Mouse (Mus musculus) liver, embryonic 14.5 days (tissue): ENCODE measurements around the gene Pigf. TPM values are rescaled to one million over a fixed set of nuclear protein-coding genes. Genes with fewer than 3 reads are reported as not detected.

Experiments
- ATAC-seq: fragments of 200-750 bp; cut with Nextera tagmentation; 2 replicates; pipeline ENCODE4 v1.8.0; 2017; ENCODE audit warnings: moderate number of reproducible peaks, mild to moderate bottlenecking, moderate library complexity; ENCODE audit not compliant: insufficient read depth
- DNase-seq, 3 experiments: peaks; one replicate each; pipeline ENCODE4 v3.0.0-alpha.2; 2012 to 2013; ENCODE audit warnings: low read depth in 3 of 3, low spot score in 3 of 3
- H3K27ac ChIP-seq: fragments of 300-500 bp; sonication (generic); 2 replicates; pipeline ENCODE4 v1.5.1; 2014; ENCODE audit warnings: moderate library complexity, mild to moderate bottlenecking, control low read depth, inconsistent platforms
- H3K27me3 ChIP-seq: fragments of 300-500 bp; sonication (generic); 2 replicates; pipeline ENCODE4 v1.6.1; 2014; ENCODE audit warnings: mild to moderate bottlenecking, low read length, moderate library complexity; ENCODE audit not compliant: control insufficient read depth, insufficient read depth
- H3K36me3 ChIP-seq: fragments of 300-500 bp; sonication (generic); replicated peaks from 2 replicates; pipeline ENCODE4 v1.6.1; 2014; ENCODE audit warnings: low read depth; ENCODE audit not compliant: control insufficient read depth, insufficient read depth
- H3K4me1 ChIP-seq, 2 experiments: fragments of 200-500 bp in 1 of 2; fragments of 300-500 bp in 1 of 2; sonication (generic) in 1 of 2; replicated peaks; 2 replicates each; pipeline ENCODE4 v1.6.1; 2012 to 2014; ENCODE audit warnings: antibody characterized with exemption in 1 of 2, inconsistent platforms in 1 of 2, low read length in 1 of 2; ENCODE audit not compliant: control insufficient read depth in 2 of 2, insufficient read depth in 2 of 2
- H3K4me2 ChIP-seq: fragments of 300-500 bp; sonication (generic); 2 replicates; pipeline ENCODE4 v1.6.1; 2014; ENCODE audit warnings: low read depth, mild to moderate bottlenecking, control low read depth, moderate library complexity
- H3K4me3 ChIP-seq, 2 experiments: fragments of 200-500 bp in 1 of 2; fragments of 300-500 bp in 1 of 2; sonication (generic) in 1 of 2; 2 replicates each; pipeline ENCODE4 v1.5.1; 2012 to 2014; ENCODE audit warnings: low read depth in 2 of 2, low read length in 2 of 2, mild to moderate bottlenecking in 2 of 2, control low read depth in 1 of 2, inconsistent platforms in 1 of 2, moderate library complexity in 1 of 2; ENCODE audit not compliant: insufficient read depth in 1 of 2
- H3K9ac ChIP-seq: fragments of 300-500 bp; sonication (generic); replicated peaks from 2 replicates; pipeline ENCODE4 v1.6.1; 2014; ENCODE audit warnings: mild to moderate bottlenecking, control low read depth, moderate library complexity
- H3K9me3 ChIP-seq: fragments of 300-500 bp; sonication (generic); 2 replicates; pipeline ENCODE4 v1.6.1; 2016; ENCODE audit warnings: low read length, mixed read lengths; ENCODE audit not compliant: control insufficient read depth
- CTCF ChIP-seq: IDR thresholded peaks from 2 replicates; pipeline ENCODE4 v1.5.1; 2016; ENCODE audit warnings: antibody characterized with exemption, low read depth, control low read depth
- EP300 ChIP-seq: IDR thresholded peaks from 2 replicates; pipeline ENCODE4 v1.6.1; 2016; ENCODE audit warnings: antibody characterized with exemption, low read depth
- WGBS: fragments of 180-500 bp; shearing (Covaris S2); extraction: QIAGEN DNeasy Blood & Tissue Kit; methylation state at CpG from one replicate; pipeline ENCODE4 v1.1.7; 2014; ENCODE audit not compliant: insufficient replicate concordance; 5-methylcytosine and 5-hydroxymethylcytosine counted together
- polyA plus RNA-seq, 2 experiments: library from polyadenylated mRNA; depleted of rRNA in 1 of 2; stranded (reverse) in 1 of 2; unstranded in 1 of 2; fragments of >200 nt; fragmentation: Nextera tagmentation in 1 of 2; extraction: Ambion mirVana in 1 of 2; gene quantifications; 2 replicates each; pipeline versions ENCODE4 v1.2.1 to v1.2.3; 2012 to 2014

Pigf gene
- polyA plus RNA-seq, 2 experiments: 8.7 to 14.6 TPM

DNA sequence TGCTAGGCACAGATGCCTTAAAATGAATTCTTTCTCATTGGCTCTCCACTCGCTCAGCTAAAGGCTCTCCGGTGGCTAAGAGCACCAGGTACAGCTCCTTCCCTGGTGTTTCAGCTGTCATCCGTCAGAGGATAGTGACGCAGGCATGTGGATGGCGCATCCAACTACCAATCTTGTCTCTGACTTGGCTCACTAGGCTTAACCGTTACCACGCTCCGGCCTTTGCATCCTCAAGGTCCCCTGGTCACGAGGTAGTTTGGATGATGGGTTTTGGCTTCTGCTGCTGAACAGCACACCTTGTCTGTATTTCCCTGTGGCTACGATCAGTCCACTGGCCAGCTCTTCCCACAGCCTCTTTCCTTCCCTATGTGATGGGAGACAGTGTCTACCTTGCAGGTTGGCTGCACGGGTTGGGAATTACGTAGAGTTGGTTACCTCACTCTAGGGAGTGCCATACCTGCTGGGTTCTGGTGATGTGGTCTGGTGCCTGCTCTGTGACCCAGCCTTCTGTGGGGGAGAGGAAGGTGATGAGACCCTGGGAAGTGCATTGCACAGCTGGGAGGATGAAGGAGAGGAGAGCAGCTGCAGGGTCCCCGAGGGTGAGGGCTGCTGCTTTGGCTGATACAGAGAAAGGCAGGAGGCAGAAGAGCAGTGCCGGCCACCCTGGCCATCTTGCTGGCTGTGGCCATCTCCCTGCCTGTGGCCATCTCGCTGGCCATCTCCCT lies 55.0 kb downstream of the Pigf start:
- Histone ChIP-seq H3K36me3 (no peaks in the 10 kb centered on the region), H3K4me3 (no peak overlapping the region), H3K27ac (no peak overlapping the region), H3K9ac (no peak overlapping the region), H3K27me3 (no peaks in the 10 kb centered on the region), H3K4me1 (peaks cover 0 to 6% of the 10 kb centered on the region in 2 experiments; a peak in 1 of 4 replicates), H3K4me2 (no peak overlapping the region), H3K9me3 (no peaks in the 10 kb centered on the region)
- no peak for ATAC-seq
- 69% methylated on average over 15 of the region's 15 CpGs for WGBS
- TF ChIP-seq EP300 (no peak), CTCF (no peak)
- no peak for DNase-seq

DNA sequence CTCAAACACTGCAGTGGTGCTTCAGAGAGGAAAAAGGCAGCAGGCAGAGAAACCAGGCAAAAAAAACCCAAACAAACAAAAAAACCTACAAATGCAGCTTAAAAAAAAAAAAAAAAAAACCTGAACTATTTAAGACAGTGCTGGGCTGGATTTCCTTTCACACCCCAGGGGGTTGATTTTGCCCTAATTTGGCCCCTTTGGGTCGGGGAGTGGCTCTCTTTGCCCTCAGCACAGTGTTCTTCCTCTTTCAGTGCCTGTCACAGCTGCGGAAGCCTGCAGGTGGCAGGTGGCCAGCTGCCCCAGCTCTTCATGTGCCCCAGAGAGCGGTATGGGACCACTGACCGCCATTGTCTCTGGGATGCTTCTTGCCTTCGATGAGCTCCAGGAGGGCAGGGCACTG lies 55.6 kb downstream of the Pigf start:
- peaks cover 5% of the 10 kb centered on the region; the same call in 1 of the 2 replicates for H3K27me3 ChIP-seq
- no peaks in the 10 kb centered on the region for H3K9me3 ChIP-seq
- no peak overlapping the region for H3K27ac ChIP-seq
- ATAC-seq (no peak), DNase-seq (no peak)
- H3K4me3 ChIP-seq: no peak overlapping the region
- peaks cover 0 to 10% of the 10 kb centered on the region in 2 experiments; a peak in 2 of 4 replicates for H3K4me1 ChIP-seq
- WGBS: 38% methylated on average over 5 of the region's 5 CpGs
- H3K4me2 ChIP-seq: no peak overlapping the region
- no peak overlapping the region for H3K9ac ChIP-seq
- H3K36me3 ChIP-seq: no peaks in the 10 kb centered on the region
- TF ChIP-seq EP300 (no peak), CTCF (no peak)

DNA sequence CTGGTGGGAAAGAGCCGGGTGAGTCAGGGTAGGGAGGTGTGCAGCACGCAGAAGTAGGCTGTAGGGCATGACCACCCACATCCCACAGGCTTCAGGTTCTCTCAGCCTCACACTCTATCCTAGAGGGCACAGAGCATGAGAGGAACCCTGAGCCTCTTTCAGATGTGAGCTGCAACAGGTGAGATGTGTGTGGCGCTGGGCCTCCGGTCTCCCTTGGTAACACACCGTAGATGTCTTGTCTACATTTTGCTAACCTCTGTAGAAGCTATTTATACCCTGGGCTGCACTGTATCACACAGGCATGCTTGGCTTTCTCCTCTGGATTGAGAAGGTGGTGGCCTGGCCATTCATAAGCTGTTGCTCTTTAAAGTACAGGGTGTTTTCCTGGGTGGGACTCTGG lies 56.6 kb downstream of the Pigf start:
- Histone ChIP-seq H3K4me3 (no peak overlapping the region), H3K4me1 (peaks cover 0 to 13% of the 10 kb centered on the region in 2 experiments; a peak in 2 of 4 replicates), H3K27me3 (peaks cover 12% of the 10 kb centered on the region), H3K9me3 (no peaks in the 10 kb centered on the region), H3K4me2 (no peak overlapping the region), H3K36me3 (no peaks in the 10 kb centered on the region), H3K9ac (no peak overlapping the region), H3K27ac (no peak overlapping the region)
- 57% methylated on average over 5 of the region's 5 CpGs for WGBS
- no peak for TF ChIP-seq EP300
- no peak for TF ChIP-seq CTCF
- DNase-seq: no peak
- no peak for ATAC-seq

DNA sequence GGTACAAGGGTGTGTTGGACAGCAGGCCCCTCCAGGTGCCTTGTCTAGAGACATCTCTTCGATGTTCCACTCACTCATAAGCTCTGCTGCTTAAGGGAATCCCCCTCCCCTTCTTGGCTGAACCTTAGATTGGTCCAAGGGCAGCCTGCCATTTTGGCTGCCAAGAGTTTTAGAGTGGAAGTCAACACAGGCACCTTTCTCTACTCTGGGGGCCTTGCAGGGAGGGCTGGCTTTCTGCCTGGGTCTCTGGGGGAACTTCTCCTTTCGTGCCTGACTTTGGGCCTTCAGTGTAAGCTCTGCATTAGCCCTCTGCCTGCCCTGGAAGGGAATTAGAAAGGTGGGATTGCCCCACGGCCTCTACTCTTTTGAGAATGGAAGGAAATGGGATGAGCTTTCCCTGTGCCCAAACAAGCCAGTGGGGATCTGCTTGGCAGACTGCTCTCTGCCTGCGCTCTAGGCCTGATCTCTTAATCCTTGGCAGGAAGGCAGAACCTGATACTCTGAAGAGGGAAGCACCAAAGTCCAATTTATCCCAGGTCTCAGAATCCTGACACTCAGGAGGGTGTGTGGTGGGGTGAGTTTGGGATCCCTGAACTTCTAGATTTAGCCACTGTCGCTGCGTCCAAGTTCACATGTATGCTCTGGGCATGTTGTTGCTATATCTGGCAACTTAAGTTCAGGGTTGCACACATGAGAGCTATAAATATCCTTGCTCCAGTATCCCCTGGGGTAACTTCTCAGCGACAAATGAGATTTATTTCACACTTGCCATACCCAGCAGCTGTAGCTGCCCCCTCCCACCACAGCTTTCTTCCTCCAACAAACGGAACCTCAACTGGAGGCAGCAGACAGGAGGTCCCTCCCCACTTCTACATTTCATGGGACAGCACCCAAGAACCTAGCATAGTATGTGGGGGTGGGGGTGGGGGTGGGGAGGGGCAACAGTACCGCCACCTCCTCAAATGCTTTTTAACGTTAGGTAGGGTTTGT lies 57.4 kb downstream of the Pigf start:
- Histone ChIP-seq H3K9me3 (no peaks in the 10 kb centered on the region), H3K27me3 (peaks cover 20% of the 10 kb centered on the region), H3K27ac (no peak overlapping the region), H3K4me1 (peaks cover 0 to 10% of the 10 kb centered on the region in 2 experiments; a peak in 2 of 4 replicates), H3K4me2 (no peak overlapping the region), H3K9ac (no peak overlapping the region), H3K36me3 (no peaks in the 10 kb centered on the region), H3K4me3 (no peak overlapping the region)
- 63% methylated on average over 10 of the region's 10 CpGs for WGBS
- DNase-seq: no peak
- no peak for ATAC-seq
- TF ChIP-seq EP300: no peak

DNA sequence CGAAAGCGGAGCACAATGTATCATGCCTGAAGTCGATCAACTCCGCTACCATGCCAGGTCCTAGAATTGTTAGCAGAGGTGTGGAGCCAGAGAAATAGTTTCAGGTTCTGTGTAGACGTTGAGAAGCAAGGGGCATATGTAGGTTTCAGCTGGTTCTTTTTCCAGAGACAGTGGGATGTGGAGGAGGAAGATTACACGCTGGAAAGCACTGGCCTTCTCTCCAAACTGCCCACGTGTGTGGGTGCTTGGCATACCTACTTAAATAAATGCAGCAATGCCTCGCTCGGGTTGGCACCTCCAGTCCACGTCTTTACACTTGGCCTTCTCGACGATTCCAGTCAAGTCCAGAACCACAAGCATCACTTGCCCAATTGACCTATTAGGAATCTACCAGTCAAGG lies 58.2 kb downstream of the Pigf start:
- 73% methylated on average over 12 of the region's 12 CpGs for WGBS
- no peaks in the 10 kb centered on the region for H3K9me3 ChIP-seq
- DNase-seq: no peak
- H3K4me1 ChIP-seq: peaks cover 0 to 8% of the 10 kb centered on the region in 2 experiments; a peak in 2 of 4 replicates
- H3K4me3 ChIP-seq: no peak overlapping the region
- no peak overlapping the region for H3K4me2 ChIP-seq
- no peaks in the 10 kb centered on the region for H3K36me3 ChIP-seq
- H3K9ac ChIP-seq: no peak overlapping the region
- no peak for TF ChIP-seq CTCF
- no peak for TF ChIP-seq EP300
- no peak overlapping the region for H3K27ac ChIP-seq
- ATAC-seq: no peak
- H3K27me3 ChIP-seq: peaks cover 25% of the 10 kb centered on the region
